Mouse (Mus musculus) thymus, postnatal 10 days (tissue): ENCODE measurements around the gene Endou.
"Not testable (repeated sequence)": the region's sequence is repeated elsewhere in the genome, so short reads cannot be mapped to it uniquely, and the experiment has no call there.

Experiments used
- DNase-seq, 2 experiments: peaks; one replicate each; pipeline ENCODE4 v3.0.0; 2021; ENCODE audit warnings: low spot score in 2 of 2

The Endou gene

DNA sequence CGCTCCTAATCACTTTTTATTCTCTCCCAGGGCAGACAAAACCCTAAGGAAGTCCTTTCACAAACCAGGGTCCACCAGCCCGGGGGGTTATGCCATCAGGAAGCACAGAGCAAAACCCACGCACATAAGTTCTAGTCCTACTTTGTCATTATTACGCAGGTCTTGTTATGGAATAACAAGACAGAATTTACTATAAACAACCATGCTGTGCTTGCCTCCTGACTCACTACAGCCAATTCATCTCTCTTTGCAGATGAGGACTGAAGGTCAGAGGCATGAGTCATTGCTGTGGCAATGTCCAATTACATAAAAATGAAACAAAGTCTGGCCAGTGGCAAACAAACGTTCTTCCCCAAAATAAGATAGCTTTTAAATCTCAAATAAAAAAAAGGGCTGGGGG is 37.7 kb downstream of the Endou start:
- DNase-seq = no peak

DNA sequence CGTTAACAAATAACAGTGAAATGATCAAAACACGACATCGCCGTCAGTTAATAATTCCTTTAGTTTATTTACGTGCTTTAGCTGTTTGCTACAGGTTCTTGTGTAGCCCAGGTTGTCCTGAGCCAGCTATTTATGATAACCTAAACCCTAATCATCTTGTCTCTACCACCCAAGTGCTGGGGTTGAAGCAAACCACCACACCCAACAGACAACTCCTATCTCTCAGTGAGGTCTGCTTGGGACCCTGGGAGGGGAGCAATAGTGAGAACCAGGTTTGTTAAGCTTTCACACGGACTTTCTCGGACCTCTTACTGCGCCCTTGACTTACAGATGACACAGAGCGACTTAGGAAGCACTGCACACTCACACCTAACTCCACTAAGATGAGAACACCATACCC is 47.0 kb downstream of the Endou start:
- DNase-seq = no peak

DNA sequence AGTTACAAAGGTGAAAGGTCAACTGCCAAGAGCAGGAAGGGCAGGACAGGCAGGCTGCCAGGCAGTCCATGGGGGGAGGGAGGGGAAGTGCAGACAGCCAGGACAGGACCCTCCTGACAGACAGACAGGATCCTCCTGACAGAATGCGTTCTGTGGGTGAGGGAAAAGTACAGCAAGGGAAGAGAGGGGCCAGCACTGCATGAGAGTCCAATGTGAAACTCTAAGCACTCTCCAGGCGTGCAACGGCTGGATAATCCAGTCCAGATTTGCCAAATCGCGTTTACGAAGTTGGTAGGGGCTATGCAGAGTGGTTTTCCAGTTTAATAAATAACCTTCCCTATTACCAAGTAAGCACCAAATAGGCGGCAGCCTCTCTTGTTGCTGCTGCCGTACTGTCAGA is 49.1 kb downstream of the Endou start:
- DNase-seq = no peak

DNA sequence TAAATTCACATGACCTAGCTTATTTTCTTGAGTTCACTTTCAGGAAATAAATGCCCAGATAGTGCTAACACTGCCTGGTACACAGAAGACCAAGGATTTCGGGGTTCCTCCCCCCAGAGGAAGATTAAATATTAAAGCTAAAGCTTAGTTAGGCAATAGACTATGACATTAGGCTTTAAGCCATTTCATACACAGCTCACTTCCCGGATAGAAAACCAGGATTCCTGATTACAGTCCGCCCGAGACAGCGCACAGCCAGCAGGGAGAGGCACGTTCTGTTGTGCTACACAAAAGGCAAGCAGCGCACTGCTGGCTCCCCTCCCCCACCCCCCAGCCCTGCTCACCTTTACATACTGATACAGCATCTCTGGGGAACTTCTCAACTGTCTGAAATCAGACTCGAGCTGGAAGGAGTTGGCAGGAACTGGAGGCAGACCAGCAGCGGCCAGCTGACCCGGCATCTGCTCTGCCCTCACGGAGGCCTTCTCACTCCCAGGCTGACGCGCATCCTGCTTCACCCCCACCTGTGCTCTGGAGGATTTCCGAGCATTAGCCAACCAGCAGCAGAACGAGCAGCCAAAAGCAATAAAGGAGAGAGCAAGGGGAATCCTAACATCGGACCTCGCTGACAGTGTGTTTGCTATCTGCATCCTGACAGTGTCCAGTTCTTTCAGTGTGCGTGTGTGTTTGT is 51.0 kb downstream of the Endou start:
- no peak for DNase-seq

DNA sequence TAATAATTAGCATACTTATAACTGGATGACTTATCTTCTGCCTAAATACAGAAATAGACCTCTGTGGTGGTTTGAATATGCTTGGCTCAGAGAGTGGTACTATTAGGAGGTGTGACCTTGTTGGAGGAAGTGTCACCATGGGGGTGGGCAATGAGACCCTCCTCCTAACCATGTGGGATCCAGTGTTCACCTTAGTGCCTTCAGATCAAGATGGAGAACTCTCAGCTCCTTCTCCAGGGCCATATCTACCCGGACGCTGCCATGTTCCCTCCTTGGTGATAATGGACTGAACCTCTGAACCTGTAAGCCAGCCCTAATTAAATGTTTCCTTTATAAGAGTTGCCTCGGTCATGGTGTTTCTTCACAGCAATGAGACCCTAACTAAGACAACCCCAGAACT is 53.8 kb downstream of the Endou start:
- no peak for DNase-seq

GRCm38 (mm10) chr15:97675927-97676326 is 55.2 kb downstream of the Endou start:
- DNase-seq = no peak

GRCm38 (mm10) chr15:97674423-97674822 is 56.7 kb downstream of the Endou start:
- no peak for DNase-seq

- no peak for DNase-seq
Measured at GRCm38 (mm10) chr15:97673256-97674000, 57.7 kb downstream of the Endou start.

GRCm38 (mm10) chr15:97672211-97672765 is 58.9 kb downstream of the Endou start:
- DNase-seq = no peak

- DNase-seq = no peak
Measured at GRCm38 (mm10) chr15:97670554-97670953, 60.6 kb downstream of the Endou start.

DNA sequence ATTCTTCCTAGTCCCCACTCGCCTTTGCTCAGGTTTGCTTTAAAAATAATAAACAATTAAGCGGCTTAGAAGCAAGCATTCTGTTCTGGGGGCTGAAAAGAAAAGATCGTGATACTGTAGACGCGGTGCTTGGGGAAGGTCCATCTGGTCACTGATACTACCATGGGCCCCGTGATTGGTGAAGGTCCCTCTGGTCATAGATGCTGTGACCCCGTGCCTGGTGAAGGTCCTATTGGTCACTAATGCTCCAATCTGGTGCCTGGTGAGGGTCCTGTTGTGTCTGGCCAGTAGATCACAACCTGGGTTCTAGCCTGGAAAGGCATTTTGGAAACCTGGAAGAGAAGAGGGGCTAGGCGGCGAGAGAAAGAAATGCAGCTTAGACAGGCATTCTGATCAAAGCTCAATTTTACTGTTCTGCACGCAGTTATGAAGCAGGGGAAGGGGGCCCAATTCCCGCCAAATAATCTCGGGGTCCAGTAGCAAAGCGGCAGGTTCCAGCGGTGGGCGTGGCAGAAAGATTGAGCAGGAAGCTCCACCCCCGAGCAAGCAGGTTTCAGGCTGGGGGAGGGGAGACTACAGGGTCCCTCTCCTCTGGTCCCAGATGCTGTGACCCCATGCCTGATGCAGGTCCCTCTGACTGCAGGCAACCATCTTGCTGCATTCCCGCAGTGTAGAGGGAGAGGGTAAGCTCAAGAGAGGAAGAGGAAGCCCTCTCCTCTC is 62.8 kb downstream of the Endou start:
- not testable (repeated sequence) for DNase-seq

DNA sequence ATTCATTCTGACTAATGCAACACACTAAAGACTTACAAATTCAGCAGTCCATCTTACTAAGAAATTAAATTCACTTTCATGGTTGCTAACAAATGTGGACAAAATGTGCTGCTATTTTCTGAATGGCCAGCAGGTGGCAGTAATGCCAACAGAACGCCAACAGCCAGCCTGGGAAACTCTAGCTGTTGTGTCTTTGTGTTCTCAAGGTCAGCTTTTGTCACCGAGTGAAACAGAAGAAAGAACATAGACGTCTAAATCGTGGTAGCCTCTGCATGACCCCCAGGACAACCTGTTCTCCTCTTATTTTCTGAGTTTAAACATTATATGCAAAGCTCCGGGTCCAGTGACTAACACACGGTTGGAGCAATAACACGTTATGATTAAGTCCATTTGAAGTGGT is 63.7 kb downstream of the Endou start:
- DNase-seq = peak; percentile 26 to 62

DNA sequence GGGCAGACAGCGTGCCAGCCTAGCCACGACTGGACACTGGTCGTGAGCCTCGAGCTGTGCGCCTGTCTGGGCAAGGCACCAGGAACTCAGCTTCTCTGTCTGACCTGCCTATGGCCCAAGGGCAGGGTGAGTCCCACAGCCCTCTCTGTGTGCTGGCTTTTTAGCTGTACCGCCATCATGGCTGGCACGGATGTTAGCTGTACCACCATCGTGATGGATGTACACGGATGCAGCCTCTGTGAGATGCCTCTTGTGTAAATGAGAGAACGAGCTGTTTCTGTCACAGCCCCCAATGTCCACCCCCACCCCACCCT is 64.7 kb downstream of the Endou start:
- DNase-seq = no peak

- DNase-seq = no peak
Measured at GRCm38 (mm10) chr15:97665770-97666456, 65.2 kb downstream of the Endou start.

DNA sequence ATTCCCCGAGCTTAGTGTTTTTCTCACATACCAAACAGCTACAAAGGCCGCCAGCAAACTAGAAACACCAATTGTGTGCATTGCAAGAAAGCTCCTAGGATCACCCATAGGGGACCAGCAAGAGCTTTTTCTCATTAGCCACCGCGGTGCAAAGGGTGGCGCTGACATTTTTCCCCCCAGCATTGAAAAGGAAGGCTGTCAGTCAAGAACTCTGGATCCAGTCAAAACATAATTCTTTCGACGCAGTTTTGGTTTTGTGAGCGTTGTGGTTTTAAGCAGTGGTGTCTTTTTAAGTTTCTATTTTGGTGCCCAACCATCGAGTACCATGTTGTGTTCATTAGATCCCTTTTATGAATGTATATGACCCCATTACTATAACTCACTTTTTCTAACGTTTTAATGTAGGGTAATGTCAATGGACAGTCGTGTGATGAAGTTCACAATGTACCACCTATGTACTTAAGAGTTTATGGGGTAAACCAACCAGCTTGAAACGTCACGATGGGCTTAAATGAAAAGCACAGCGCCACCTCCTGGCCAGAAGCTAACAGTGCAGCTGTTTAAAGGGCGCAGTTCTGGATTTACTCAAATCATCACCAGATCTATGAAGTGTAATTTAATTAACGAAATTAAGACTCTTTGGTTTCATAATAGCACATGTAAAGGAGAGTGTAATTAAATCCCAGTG is 66.0 kb downstream of the Endou start:
- no peak for DNase-seq

- DNase-seq = peak; percentile 57 to 80
Measured at GRCm38 (mm10) chr15:97663750-97664406, 67.3 kb downstream of the Endou start.
